Mouse (Mus musculus) heart, postnatal 14 days (tissue): ENCODE results near the gene Gzf1. TPM values are rescaled to one million over a fixed set of nuclear protein-coding genes. Genes with fewer than 3 reads are reported as not detected.

Experiments
- DNase-seq, 2 experiments: peaks; one replicate each; pipeline ENCODE4 v3.0.0; 2021 to 2022
- intact Hi-C: fragments of 180-260 bp; cut with DNase I; formaldehyde crosslinking; loops from one replicate; pipeline ENCODE4 v1.15.1; 2025
- total RNA-seq, 2 experiments: library from RNA; stranded (reverse); gene quantifications; 2 replicates each; pipeline ENCODE4 v1.2.3; 2021

Gene Gzf1
- total RNA-seq, 2 experiments from 2014 or later: 20.6 to 21.3 TPM

- intact Hi-C loops: no loop called here
These were observed 10.0 kb downstream of the Gzf1 start for GRCm38 (mm10) chr2:148690781-148691180.

GRCm38 (mm10) chr2:148698571-148698970, 17.7 kb downstream of the Gzf1 start:
- DNase-seq: no peak
- intact Hi-C loops: no loop called here

More at GRCm38 (mm10) chr2:148690781-148691180, 10.0 kb downstream of the Gzf1 start:
- no peak for DNase-seq

- intact Hi-C loops: no loop called here
- no peak for DNase-seq
These were observed 25.8 kb downstream of the Gzf1 start for GRCm38 (mm10) chr2:148706409-148707201.

- DNase-seq: no peak
- intact Hi-C loops: no loop called here
These were observed 26.3 kb downstream of the Gzf1 start for GRCm38 (mm10) chr2:148707202-148707530.

GRCm38 (mm10) chr2:148712326-148712725, 31.5 kb downstream of the Gzf1 start:
- intact Hi-C loops: no loop called here

GRCm38 (mm10) chr2:148717072-148717471, 36.2 kb downstream of the Gzf1 start:
- intact Hi-C loops: no loop called here

More at GRCm38 (mm10) chr2:148712326-148712725, 31.5 kb downstream of the Gzf1 start:
- DNase-seq: no peak

GRCm38 (mm10) chr2:148719271-148719995, 38.6 kb downstream of the Gzf1 start:
- intact Hi-C loops: no loop called here
- DNase-seq: no peak

More at GRCm38 (mm10) chr2:148717072-148717471, 36.2 kb downstream of the Gzf1 start:
- no peak for DNase-seq

GRCm38 (mm10) chr2:148731614-148732326, 50.9 kb downstream of the Gzf1 start:
- intact Hi-C loops: no loop called here
- peak; percentile 10 to 38 for DNase-seq

- intact Hi-C loops: no loop called here
- peak; percentile 91 to 93 for DNase-seq
These were observed 51.6 kb downstream of the Gzf1 start, which contains the start of gene Napb for GRCm38 (mm10) chr2:148732327-148733000. Napb (minus strand) TSS chr2:148732467.

Other genes starting within 250 kb of the Gzf1 start
- 100 to 1,000 TPM; 123 to 126 TPM for gene Cd93, start 237.5 kb upstream of the Gzf1 start, total RNA-seq
- 1 to 10 TPM; 6.5 to 7.7 TPM for gene Nxt1, start 8.4 kb upstream of the Gzf1 start, total RNA-seq
- 1 to 10 TPM; 1.6 to 2.1 TPM for gene Napb, start 51.4 kb downstream of the Gzf1 start, total RNA-seq
- gene Cstl1, start 69.3 kb downstream of the Gzf1 start, total RNA-seq: not detected
- not detected for gene Cst11, start 90.5 kb downstream of the Gzf1 start, total RNA-seq
- gene 8030411F24Rik, start 101.0 kb downstream of the Gzf1 start, total RNA-seq: not detected
- gene Cst12, start 108.3 kb downstream of the Gzf1 start, total RNA-seq: 1 to 10 TPM in 1 of 2 experiments, under 1 TPM in 1; 0.76 to 1.3 TPM
- gene Cst8, start 117.8 kb downstream of the Gzf1 start, total RNA-seq: not detected
- not detected for gene Cst13, start 139.1 kb downstream of the Gzf1 start, total RNA-seq
- 1 to 10 TPM; 2.5 to 4.0 TPM for gene Cst9, start 154.1 kb downstream of the Gzf1 start, total RNA-seq
- gene 9230104L09Rik, start 184.0 kb downstream of the Gzf1 start, total RNA-seq: 1 to 10 TPM in 1 of 2 experiments, under 1 TPM in 1; 0.78 to 1.1 TPM
- gene Cst3, start 194.7 kb downstream of the Gzf1 start, total RNA-seq: 100 to 1,000 TPM; 853 to 872 TPM